Mouse (Mus musculus): ENCODE results near the gene Gm20388. TPM values are rescaled to one million over a fixed set of nuclear protein-coding genes. Genes with fewer than 3 reads are reported as not detected.

Gm20388 gene
- total RNA-seq, 2 experiments from 2014 or later = 1.3 to 8.5 TPM

DNA sequence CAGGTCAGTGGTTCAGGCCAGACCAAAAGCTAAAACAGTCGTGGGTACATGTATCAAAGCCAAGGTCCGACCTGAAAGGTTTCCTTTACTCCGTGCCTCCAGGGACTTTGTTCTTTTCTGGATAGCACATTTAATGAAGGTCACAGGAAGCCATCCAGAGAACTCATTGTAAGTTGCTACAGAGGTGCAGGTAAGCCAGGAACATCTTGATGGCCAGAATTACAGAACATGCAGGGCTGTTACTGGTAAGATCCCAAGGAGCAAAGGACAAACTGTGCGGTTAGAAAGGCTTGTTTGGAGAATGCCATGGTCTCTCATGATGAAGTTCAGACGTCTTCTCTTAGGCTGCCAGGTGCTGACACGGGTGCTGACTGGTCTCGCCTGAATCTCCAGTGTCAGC is 206.0 kb downstream of the Gm20388 start:
- DNase-seq (ENCODE audit: low spot score in 2 of 2) = no peak

DNA sequence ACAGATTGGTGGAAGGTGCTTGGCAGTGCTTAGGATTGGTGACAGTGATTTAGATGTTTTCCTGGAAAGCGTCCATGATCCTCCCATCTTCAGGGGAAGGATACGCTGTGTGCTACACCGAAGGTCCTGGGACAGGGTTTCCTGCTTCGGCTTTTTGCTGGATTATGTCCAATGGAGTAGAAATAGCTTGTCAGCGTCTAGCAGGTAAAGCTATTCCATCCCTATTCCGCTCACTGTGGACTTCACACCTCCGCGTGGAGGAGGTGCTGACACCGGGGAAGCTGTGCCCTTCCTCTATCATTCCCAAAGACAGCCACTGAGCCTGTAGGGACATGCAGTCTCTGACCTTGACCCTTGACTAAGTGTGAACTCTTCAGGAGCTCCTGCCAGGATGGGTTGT is 207.5 kb downstream of the Gm20388 start:
- no peak for DNase-seq (ENCODE audit: low spot score in 2 of 2)

DNA sequence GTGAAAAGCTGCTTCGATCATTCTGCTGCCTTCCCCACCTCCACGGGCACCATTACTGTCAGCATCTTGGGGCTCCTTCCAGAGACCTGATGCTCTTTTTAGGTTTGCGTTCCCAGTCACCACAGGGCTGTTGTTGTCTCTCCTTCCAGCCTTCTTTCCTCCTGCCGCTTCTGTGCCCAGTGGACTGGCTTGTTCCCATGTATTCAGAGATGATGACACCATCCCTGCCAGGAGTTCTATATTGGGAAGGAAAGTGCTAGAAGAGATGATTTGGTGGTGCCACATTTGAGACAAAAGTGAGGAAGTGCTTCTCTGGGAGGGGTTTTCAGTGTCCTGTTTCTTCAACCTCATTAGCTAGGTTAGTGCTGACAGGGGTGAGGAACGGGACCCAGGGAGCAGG is 208.2 kb downstream of the Gm20388 start:
- no peak for DNase-seq (ENCODE audit: low spot score in 2 of 2)

DNA sequence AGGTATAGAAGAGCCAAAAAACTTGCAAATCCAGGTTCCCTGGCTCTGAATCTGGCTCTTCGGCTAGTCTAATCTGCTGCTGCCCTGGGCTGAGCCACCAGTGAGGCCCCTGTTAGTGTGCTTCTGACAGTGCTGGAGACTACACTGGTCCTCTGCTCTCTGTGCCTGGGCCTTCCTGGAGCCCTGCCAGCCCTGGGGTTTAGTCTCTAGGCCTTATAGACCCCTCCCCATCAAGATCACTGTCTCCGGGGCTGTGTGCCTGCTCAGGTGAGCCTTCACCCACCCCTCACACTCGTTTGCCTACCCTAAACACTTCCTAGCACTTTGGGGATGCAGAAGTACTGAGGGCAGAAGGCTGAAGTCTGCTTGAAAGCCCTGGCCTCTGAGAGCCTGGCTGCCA is 208.8 kb downstream of the Gm20388 start:
- no peak for DNase-seq (ENCODE audit: low spot score in 2 of 2)

DNA sequence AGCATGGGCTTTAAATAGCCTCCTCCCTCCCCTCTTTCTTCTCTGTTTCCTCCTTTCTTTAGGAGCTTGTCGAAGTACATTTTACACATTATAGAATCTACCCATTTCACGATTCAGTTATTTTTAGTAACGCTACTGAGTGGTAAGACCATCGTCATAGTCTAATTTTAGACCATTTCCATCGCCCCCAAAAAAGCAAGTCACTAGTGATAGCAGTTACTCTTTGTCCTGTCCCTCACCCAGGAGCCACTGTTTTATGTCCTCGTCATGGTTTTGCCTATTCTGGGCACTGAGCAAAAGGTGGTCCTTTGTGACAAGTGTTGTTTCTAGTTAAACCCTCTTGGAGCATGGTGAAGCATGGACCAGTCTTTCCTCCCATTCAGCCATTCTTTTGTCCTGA is 209.3 kb downstream of the Gm20388 start:
- no peak for DNase-seq (ENCODE audit: low spot score in 2 of 2)

DNA sequence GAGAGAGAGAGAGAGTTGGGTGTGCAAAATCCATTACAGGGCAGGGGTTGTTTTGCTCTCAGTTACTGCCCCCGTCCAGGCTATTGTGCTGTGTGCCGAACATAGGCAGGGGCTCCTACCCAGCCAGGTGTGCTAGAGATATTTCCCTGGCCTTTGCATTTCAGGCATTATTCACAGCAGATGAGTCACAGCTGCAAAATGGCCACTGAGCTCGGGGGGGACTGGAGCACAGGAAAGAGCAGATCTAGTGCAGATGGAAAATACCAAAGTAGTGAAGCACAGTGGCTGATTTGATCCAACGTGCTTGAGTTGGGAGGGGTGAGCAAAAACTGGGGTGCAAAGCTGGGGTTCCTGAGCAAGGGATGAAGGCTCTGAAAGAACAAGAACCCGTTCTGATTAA is 210.3 kb downstream of the Gm20388 start:
- DNase-seq (ENCODE audit: low spot score in 2 of 2) = peak in 1 of 2 experiments; percentile 52

DNA sequence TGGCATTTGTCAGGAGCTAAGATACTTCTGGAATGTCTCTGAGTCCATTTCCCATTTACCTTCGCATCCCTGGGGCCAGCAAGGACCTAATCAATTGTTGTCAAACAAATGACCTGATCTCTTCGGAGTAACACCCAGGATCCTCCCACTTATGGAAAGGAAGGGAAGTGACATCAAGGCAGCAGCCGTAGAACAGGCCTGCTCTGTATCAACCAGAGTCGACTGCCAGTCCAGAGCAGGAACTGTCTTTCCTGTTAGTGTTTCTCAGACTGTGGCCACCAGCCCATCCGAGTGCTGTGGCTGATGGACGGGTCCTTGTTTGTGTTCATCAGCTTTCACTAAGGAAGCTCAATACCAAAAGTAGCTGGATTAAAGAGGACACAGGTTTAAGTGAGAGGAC is 213.6 kb downstream of the Gm20388 start:
- DNase-seq (ENCODE audit: low spot score in 2 of 2) = no peak

DNA sequence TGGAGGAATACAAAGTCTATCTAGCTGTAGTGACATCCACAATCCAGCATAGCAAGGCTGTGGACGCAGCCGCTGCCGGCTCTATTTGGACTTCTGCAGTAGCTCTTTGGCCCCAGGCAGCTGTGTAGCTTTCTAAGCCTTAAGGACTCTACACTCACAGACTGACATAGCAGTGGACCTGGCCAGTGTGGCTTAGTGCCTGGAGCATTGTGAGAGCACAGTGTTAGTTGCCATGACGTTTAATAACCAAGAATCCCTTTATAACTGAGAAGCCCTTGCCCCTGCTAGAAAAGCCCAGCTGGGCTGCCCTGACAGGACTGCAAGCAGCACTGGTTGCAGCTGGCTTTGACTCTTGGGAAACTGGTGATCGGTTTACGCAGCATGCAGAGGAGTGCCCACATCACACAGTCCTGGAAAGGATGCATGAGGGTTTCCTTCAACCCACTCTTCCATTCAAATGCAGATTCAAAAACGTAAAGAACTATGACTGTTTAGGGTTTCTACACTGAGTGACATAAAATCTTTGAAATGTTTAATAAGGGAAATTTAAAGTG is 214.3 kb downstream of the Gm20388 start:
- no peak for DNase-seq (ENCODE audit: low spot score in 2 of 2)

DNA sequence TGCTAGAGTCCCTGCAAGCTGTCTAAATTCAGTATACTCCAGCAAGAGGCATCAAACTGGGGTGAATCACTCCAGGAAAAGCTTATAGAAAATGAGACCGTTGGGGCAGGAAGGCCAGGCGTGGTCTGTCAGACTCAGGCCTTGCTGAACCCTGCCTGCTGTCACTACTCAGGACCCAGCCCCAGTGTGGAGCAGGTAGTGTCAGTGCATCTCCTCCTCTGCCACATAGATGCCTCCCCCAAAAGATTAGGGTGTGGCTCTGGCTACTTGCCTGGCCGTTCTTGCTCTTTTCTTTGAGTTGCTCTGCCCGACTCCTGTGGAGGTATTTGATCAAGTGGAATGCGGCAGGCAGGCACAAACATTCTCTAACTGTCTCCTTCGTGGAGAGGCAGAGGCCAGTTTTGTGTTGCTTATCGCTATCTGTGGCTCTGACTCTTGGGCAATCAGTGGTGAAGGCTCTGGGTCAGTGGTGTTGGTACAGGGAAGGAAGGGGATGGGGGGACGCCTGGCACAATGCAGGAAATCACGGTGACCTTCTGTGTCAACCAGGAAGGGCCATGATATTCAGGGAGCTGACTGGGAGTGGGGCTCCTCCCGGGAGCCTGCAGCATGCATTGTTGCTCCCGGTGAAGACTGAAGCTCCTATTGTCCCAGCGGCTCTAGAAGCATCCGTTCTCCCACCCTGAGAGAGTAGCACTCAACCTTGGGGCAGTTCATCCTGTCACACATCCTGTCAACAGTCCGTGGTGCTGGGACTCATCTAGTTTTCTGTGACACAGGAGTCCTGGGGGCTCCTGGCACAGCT is 215.9 kb downstream of the Gm20388 start:
- DNase-seq (ENCODE audit: low spot score in 2 of 2) = no peak

DNA sequence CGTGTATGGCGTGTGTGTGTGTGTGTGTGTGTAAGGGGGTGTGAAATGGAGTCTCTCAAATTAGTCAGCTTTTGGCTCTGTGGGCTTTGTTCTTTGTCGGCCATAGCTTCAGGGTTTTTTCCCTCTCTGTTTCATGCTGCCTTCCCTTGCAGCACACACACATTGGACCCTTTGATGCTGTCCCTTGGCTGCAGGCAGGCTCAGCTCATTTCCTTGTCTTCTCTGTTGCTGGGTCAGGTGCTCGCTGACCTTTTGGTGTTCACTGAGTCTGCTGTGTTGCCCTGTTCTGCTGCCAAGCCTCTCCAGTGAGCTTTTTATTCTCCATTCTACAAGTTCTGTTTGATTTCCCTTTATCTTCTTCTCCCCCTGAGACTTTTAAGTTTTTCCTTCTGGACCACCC is 218.9 kb downstream of the Gm20388 start:
- DNase-seq (ENCODE audit: low spot score in 2 of 2) = no peak

DNA sequence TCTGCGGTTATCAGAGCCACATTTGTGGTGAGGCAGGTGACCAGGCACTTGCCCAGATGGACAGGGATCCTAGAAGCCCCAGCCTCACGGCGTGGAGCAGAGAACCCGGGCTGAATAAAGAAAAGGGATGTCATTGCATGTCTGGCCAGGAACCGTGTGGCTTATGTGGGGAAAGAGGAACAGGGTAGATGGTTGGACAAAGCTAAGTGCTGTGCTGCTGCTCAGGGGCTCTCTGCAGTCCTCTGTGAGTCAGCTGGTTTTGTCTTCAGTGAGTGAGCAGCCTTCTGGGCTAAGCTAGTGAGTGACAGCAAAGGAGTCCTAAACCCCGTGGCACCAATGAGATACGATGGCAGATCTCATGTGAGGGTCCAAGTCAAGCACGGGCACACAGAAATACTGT is 220.5 kb downstream of the Gm20388 start:
- DNase-seq (ENCODE audit: low spot score in 2 of 2) = no peak

DNA sequence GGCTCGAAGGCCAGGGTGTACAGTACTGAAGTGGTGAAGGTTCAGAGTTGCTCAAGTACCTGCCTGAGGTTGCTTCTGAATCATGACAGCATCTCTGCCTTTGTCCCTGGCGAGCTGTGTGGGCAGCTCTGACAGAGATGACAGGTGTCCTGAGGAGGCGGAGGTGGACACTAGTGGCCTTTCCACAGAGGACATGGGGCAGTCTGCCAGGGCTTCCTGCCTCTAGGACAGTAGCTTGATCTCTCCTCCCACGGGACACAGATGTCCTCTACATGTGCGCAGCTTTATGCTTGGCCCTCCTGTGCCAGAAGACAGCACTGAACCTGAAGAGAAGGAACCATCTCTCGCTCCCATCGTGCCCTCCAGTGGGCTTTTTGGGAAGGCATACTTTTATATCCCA is 222.5 kb downstream of the Gm20388 start:
- no peak for DNase-seq (ENCODE audit: low spot score in 2 of 2)

DNA sequence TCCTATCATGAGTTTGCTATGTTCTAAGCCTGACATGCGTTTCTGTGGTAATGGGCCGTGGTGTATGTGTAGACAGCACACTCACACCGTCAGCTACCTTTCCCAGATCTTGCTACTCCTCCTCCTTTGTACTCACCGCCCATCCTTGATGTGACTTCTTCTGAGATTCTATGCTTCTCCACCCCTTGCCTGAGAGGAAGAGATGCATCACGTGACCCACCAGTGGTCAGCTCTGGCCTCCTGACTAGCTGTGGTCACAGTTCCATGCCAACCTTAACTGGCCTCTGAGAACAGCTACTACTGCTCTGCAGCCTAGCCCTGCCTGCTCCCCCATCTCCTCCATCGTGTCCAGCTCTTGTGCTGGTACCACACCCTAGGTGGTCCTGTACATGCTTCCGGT is 225.0 kb downstream of the Gm20388 start:
- no peak for DNase-seq (ENCODE audit: low spot score in 2 of 2)

DNA sequence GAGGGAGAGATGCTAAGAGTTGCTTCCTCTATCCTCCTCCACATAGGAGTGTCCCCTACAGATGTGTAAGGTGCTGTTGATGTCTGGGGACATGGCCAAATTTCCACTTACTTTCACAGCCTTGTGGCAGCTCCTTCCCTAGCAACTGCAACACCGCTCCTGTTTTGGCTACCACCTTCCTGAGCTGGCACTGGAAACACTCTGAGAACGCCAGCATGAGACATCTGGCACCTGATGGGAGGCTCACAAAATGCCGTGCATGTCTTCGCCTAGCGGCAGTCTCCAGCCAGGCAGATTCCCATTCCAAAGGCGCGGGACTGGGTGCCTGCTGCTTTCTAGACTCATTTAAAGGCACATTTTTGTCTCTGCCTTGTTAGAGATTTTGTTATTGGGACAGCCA is 226.0 kb downstream of the Gm20388 start:
- DNase-seq (ENCODE audit: low spot score in 2 of 2) = no peak

DNA sequence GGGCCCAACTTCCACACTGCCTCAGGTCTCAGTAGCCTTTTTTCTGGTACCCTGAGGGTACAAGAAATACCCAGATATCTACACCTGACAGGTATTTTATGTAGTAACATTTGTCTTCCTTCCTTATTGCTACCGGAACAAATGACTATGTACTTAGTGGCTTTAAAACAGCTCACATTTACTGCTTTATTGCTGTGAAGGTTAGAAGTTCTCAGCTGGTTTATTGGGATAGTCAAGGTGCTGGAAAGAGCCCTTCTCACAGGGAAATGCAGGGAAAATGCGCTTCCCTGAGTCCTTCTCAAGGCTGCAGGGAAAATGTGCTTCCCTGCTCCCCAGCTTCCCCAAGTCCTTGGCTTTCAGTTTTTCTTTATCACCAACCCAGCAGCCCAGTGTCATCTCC is 228.3 kb downstream of the Gm20388 start:
- DNase-seq (ENCODE audit: low spot score in 2 of 2) = no peak

DNA sequence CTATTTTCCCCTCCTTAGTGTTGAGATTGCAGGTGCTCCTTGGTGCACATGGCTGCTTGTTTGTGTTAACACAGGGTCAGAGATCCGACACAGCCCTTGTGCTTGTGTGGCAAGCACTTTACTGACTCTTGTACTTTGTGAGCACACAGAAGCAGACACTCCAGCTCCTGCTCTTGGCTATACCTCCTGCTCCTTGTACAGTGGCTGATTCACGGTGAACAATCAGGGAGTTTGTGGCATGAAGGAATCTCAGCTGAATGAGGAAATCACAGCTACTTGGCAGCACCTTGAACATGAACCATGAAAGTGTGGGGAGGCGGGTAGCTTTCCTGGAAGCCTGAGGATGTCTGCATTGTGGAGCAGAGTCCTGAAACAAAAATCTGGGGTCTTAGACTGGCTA is 230.1 kb downstream of the Gm20388 start:
- no peak for DNase-seq (ENCODE audit: low spot score in 2 of 2)

DNA sequence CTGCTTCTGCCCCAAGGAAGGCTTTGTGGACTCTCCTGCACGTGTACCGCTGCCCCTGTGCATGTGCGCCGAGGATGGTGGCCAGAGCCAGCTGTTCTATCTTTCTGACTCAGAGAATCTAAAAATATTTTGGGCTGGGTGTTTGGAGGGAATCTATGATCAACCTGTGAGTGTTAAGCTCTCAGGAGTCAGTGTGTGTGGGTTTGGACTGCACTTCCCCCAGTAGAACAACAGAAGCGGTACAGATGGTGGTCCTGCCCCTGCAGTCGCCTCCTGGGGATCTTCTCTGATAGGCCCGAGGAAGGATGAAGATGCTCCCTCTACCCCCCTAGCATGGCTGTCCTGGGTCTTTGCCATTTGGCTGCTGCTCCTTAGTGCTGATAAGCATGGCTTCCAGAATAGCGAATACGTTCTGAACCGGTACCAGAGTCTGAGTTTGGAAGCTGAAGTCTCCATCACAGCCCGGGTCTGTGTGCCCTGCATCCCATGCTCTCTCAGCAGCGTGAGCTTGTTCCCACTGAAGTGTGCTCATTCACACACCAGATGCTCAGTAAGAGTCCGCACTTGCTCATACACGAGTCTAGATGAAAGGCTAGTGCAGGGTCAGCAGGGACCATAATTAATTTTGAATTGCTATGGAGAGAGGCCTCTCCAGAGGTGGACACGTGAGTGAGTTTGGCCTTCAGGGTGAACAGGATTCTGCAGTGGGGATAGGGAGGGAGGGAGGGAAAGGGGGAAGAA is 233.4 kb downstream of the Gm20388 start:
- peak in 1 of 2 experiments; percentile 66 for DNase-seq (ENCODE audit: low spot score in 2 of 2)

DNA sequence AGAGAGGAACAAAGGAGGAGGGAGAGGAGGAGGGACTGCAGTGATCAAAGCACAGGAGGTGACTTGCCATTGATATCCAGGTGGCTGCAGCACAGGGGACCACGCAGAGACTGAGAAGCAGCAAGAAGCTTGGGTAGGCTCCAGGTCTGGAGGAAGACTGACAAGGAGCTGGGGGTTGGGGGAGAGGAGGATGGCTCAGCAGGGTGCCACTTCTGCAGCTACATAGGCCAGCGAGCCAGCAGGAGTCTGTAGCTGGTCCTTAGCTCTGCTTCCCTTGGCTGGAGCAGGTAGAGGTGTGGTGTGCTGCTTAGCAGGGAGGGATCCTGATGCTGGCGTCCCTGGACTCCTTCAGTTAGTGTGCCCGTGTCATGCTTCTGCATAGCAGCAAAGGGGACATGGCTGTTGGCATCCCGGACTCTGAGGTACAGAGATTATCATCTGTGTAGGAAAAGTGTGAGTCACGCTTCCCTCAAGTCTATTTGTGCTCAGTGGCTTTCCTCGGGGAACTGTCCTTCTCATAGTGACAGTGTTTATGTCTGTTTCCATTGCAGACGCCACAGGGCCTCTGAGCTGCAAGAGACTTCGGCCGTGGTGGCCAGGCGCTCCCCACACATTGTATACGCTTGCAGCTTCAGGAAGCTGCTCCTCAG is 234.1 kb downstream of the Gm20388 start:
- DNase-seq (ENCODE audit: low spot score in 2 of 2) = no peak

DNA sequence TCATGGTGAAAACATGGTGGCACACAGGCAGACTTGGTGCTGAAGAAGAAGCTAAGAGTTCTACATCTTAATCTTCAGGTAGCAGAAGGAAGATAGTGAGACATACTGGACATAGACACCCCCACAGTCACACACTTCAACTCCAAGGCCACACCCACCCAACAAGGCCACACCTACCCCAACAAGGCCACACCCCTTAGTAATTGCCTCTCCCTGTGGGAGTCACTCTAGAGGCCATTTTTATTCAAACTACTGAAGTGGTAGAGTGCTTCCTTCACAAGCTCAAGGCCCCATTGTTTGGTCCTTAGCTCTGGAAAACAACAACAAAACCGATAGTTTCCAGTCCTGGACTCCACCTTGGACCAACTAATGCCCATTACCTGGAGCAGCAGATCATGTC is 235.4 kb downstream of the Gm20388 start:
- no peak for DNase-seq (ENCODE audit: low spot score in 2 of 2)

DNA sequence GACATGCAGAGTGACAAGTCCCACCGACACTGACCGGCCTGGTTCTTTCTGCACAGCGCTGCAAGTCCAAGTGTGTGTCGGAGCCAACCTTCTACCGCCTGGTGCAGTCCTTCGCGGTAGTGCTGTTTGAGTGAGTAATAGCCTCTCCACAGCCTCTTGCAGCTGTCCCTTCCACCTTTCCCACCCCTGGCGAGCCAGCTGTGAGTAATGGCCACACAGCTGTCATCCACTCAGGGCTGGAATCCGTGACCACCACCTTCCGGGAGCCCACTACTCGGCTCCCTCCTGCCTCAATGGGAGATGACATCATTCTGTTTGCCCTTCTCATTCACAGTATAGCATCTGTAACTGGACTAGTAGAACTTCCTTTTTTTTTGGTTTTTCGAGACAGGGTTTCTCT is 239.4 kb downstream of the Gm20388 start:
- no peak for DNase-seq (ENCODE audit: low spot score in 2 of 2)

DNA sequence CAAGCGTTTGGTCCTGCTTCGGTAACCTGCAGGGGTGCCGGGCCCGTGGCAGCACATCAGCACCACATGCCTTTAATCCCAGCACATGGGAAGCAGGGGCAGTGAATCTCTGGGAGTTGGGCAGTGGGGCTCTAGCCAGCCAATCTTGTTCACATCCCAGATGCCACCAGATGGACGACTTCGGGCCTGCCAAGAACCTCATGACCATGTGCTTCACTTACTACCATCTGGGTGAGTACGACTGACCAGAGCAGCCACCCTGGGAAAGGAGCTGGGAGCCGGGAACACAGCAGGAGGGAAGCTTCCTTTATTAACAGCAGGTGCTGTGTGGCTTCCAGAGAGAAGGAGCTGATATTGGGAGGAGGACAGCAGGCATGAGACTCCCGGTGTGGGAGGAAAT is 240.5 kb downstream of the Gm20388 start:
- DNase-seq (ENCODE audit: low spot score in 2 of 2) = no peak

DNA sequence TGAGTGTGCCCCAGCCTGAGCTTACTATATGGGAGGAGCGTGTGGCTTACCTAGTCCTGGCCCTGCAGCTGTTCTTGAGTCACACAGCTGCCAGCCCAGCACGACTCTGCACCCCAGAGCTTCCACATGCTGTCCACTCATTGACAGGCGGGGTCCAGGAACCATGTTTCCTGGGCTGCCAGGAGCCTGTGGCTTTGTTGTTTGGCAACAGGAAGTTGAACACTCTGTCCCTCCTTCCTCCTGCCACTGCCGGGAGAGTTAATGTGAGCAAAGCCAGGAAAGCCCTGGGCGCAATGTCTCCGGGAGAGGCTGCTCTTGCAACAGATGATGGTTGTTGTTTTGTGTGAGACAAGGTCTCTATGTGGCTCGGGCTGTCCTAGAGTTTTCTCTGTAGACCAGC is 242.0 kb downstream of the Gm20388 start:
- DNase-seq (ENCODE audit: low spot score in 2 of 2) = no peak

Measured in adrenal gland, adult 18-20 months (tissue).